Mouse (Mus musculus): ENCODE measurements around the gene Shc3. TPM values are rescaled to one million over a fixed set of nuclear protein-coding genes. Genes with fewer than 3 reads are reported as not detected.

Shc3 gene
- polyA plus RNA-seq, 1 experiment from 2014 or later: 7.5 TPM

DNA sequence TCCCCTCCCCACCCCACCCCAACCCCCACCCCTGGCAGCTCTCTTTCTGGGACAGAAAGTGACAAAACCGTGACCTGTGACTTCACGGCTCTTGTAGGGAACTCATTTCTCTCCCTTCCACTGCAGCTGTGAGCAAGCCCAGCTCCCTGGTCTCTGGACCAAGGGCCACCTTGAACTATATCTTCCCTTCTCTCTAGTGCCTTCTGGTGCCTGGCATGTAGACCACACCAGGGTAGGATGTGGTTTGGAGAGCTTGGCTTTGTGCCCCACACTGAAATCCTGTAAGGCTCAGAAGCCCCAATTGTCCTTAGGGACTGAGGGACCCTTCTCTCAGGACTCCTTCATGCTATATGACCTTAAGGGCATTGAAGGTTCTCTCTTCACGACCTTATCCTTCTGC lies 135.8 kb downstream of the Shc3 start:
- Histone ChIP-seq H3K27ac (replicated peaks) (no peak overlapping the region), H3K4me2 (no peak overlapping the region), H3K36me3 (no peaks in the 10 kb centered on the region), H3K4me3 (replicated peaks) (no peak overlapping the region), H3K27me3 (replicated peaks) (no peaks in the 10 kb centered on the region), H3K9ac (replicated peaks) (no peak overlapping the region), H3K4me1 (peaks cover 7% of the 10 kb centered on the region; the same call in 1 of the 2 replicates), H3K9me3 (replicated peaks) (no peaks in the 10 kb centered on the region)
- 78% methylated on average over 3 of the region's 3 CpGs for WGBS
- ATAC-seq (ENCODE audit: low FRiP score): no peak

GRCm38 (mm10) chr13:51425662-51426443 lies 143.4 kb downstream of the Shc3 start:
- Histone ChIP-seq H3K27ac (replicated peaks) (no peak overlapping the region), H3K9ac (replicated peaks) (no peak overlapping the region), H3K4me2 (no peak overlapping the region), H3K27me3 (replicated peaks) (no peaks in the 10 kb centered on the region), H3K9me3 (replicated peaks) (no peaks in the 10 kb centered on the region), H3K36me3 (no peaks in the 10 kb centered on the region), H3K4me1 (no peaks in the 10 kb centered on the region), H3K4me3 (replicated peaks) (no peak overlapping the region)
- ATAC-seq (ENCODE audit: low FRiP score): no peak
- 82% methylated on average over 4 of the region's 4 CpGs for WGBS

GRCm38 (mm10) chr13:51424647-51425046 lies 144.6 kb downstream of the Shc3 start:
- H3K4me2 ChIP-seq: no peak overlapping the region
- no peaks in the 10 kb centered on the region for H3K27me3 ChIP-seq (replicated peaks)
- H3K27ac ChIP-seq (replicated peaks): no peak overlapping the region
- H3K4me3 ChIP-seq (replicated peaks): no peak overlapping the region
- no peaks in the 10 kb centered on the region for H3K9me3 ChIP-seq (replicated peaks)
- no peaks in the 10 kb centered on the region for H3K4me1 ChIP-seq
- 23% methylated on average over 5 of the region's 5 CpGs for WGBS
- H3K36me3 ChIP-seq: no peaks in the 10 kb centered on the region
- ATAC-seq (ENCODE audit: low FRiP score): no peak
- no peak overlapping the region for H3K9ac ChIP-seq (replicated peaks)

DNA sequence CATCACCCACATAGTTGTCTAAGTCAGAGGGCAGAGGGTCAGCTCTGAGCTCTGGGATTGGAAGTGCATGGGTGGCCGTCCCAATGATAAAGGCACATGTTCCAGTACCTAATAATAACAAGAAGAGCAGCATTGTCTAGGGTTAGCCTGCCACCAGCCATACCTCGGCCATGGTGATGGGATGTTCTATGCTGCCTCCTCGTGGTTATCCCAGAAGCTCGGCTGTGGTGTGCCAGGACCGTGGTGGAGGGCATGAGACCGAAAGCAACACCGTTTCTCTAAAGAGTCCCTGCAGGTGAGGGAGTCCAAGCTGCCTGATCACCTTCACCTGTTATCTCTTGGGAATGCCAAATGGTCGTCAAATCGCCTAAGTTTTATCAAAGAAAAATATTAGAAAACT lies 145.6 kb downstream of the Shc3 start:
- no peak for ATAC-seq (ENCODE audit: low FRiP score)
- WGBS: 79% methylated on average over 9 of the region's 9 CpGs

GRCm38 (mm10) chr13:51420861-51421260 lies 148.4 kb downstream of the Shc3 start:
- H3K36me3 ChIP-seq: no peaks in the 10 kb centered on the region
- no peak overlapping the region for H3K27ac ChIP-seq (replicated peaks)
- H3K4me1 ChIP-seq: peaks cover 27% of the 10 kb centered on the region
- H3K9ac ChIP-seq (replicated peaks): no peak overlapping the region
- no peaks in the 10 kb centered on the region for H3K9me3 ChIP-seq (replicated peaks)
- H3K27me3 ChIP-seq (replicated peaks): no peaks in the 10 kb centered on the region
- no peak overlapping the region for H3K4me2 ChIP-seq
- no peak for ATAC-seq (ENCODE audit: low FRiP score)
- no peak overlapping the region for H3K4me3 ChIP-seq (replicated peaks)
- 88% methylated on average over 9 of the region's 9 CpGs for WGBS

More for the DNA sequence above, 145.6 kb downstream of the Shc3 start:
- peaks cover 3% of the 10 kb centered on the region; the same call in 1 of the 2 replicates for H3K4me1 ChIP-seq
- no peak overlapping the region for H3K27ac ChIP-seq (replicated peaks)
- H3K4me2 ChIP-seq: no peak overlapping the region
- H3K36me3 ChIP-seq: no peaks in the 10 kb centered on the region
- no peaks in the 10 kb centered on the region for H3K9me3 ChIP-seq (replicated peaks)
- no peak overlapping the region for H3K4me3 ChIP-seq (replicated peaks)
- H3K27me3 ChIP-seq (replicated peaks): no peaks in the 10 kb centered on the region
- no peak overlapping the region for H3K9ac ChIP-seq (replicated peaks)

- no peak for ATAC-seq (ENCODE audit: low FRiP score)
- H3K36me3 ChIP-seq: no peaks in the 10 kb centered on the region
- H3K4me2 ChIP-seq: no peak overlapping the region
- peaks cover 27% of the 10 kb centered on the region for H3K4me1 ChIP-seq
- no peaks in the 10 kb centered on the region for H3K27me3 ChIP-seq (replicated peaks)
- no peaks in the 10 kb centered on the region for H3K9me3 ChIP-seq (replicated peaks)
- no peak overlapping the region for H3K4me3 ChIP-seq (replicated peaks)
- no peak overlapping the region for H3K9ac ChIP-seq (replicated peaks)
- H3K27ac ChIP-seq (replicated peaks): no peak overlapping the region
- 90% methylated on average over 15 of the region's 15 CpGs for WGBS
Measured at GRCm38 (mm10) chr13:51419501-51419900, 149.7 kb downstream of the Shc3 start.

DNA sequence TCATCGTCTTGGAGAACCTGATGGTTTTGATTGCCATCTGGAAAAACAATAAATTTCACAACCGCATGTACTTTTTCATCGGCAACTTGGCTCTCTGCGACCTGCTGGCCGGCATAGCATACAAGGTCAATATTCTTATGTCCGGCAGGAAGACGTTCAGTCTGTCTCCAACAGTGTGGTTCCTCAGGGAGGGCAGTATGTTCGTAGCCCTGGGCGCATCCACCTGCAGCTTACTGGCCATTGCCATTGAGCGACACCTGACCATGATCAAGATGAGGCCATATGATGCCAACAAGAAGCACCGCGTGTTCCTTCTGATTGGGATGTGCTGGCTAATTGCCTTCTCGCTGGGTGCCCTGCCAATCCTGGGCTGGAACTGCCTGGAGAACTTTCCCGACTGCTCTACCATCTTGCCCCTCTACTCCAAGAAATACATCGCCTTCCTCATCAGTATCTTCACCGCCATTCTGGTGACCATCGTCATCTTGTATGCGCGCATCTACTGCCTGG lies 150.2 kb downstream of the Shc3 start:
- H3K4me2 ChIP-seq: peak overlapping the region; percentile 59
- 75% methylated on average over 19 of the region's 19 CpGs for WGBS
- H3K27ac ChIP-seq (replicated peaks): no peak overlapping the region
- H3K36me3 ChIP-seq: no peaks in the 10 kb centered on the region
- no peaks in the 10 kb centered on the region for H3K27me3 ChIP-seq (replicated peaks)
- H3K9me3 ChIP-seq (replicated peaks): no peaks in the 10 kb centered on the region
- H3K4me1 ChIP-seq: peaks cover 27% of the 10 kb centered on the region
- ATAC-seq (ENCODE audit: low FRiP score): peak; percentile 23
- H3K9ac ChIP-seq (replicated peaks): no peak overlapping the region
- H3K4me3 ChIP-seq (replicated peaks): peak overlapping the region; percentile 31

DNA sequence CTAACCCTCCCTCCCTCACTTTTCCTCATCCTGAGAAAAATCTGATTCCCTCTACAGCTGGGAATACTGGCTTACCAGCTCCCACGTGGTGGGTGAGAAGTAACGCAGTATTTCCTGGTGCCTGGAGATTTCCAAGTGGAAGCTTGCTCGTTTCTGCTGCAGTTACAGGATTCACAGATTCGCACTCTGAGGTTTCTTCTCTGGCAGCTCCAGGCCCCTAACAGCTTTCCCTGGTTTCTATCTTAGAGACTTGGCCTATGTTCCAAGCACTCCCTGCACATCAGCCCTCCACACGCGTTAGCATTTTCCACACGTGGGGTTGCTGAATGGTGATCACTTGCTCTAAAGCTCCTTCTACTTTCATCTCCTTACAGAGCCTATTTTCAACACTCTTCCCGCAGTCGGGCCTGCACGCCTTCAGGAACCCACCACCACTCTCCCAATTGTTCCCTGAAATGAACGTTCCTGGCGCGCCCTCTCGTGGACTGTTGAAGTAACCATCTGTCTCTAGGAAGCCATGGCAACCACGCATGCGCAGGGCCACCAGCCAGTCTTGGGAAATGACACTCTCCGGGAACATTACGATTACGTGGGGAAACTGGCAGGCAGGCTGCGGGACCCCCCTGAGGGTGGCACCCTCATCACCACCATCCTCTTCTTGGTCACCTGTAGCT lies 150.8 kb downstream of the Shc3 start:
- peaks cover 27% of the 10 kb centered on the region for H3K4me1 ChIP-seq
- peak overlapping the region; percentile 11 for H3K9ac ChIP-seq (replicated peaks)
- peak overlapping the region; percentile 59 for H3K4me2 ChIP-seq
- peak overlapping the region; percentile 80 for H3K27ac ChIP-seq (replicated peaks)
- no peaks in the 10 kb centered on the region for H3K27me3 ChIP-seq (replicated peaks)
- H3K4me3 ChIP-seq (replicated peaks): peak overlapping the region; percentile 31
- H3K36me3 ChIP-seq: no peaks in the 10 kb centered on the region
- H3K9me3 ChIP-seq (replicated peaks): no peaks in the 10 kb centered on the region
- ATAC-seq (ENCODE audit: low FRiP score): peak; percentile 90
- WGBS: 2% methylated on average over 20 of the region's 20 CpGs

DNA sequence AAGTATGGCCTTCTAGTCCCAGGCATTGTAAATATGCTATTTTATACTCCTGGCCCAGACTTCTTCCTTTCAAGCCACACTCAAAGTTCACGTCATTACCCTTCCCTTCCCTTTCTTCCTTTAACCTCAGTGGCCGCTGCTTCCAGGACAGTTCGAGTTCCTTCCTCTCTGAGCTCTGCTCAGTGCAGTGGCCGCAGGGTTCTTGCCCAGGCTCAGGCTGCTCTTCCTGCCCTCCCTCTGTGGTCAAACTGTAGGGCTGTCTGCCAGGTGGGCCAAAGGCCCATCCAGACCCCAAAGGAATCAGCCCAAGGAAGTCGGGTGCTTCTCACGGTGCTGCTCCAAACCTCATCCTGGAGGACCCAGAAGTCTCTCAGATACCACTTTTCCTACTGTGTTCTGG lies 151.4 kb downstream of the Shc3 start:
- WGBS: 50% methylated on average over 6 of the region's 6 CpGs
- H3K4me3 ChIP-seq (replicated peaks): peak overlapping the region; percentile 1; the same call in 1 of the 2 replicates

GRCm38 (mm10) chr13:51416727-51417126 lies 152.5 kb downstream of the Shc3 start:
- H3K9ac ChIP-seq (replicated peaks): no peak overlapping the region
- H3K27me3 ChIP-seq (replicated peaks): no peaks in the 10 kb centered on the region
- WGBS: 95% methylated on average over 11 of the region's 11 CpGs
- no peak overlapping the region for H3K4me3 ChIP-seq (replicated peaks)
- H3K9me3 ChIP-seq (replicated peaks): no peaks in the 10 kb centered on the region
- no peak for ATAC-seq (ENCODE audit: low FRiP score)
- H3K4me1 ChIP-seq: peaks cover 27% of the 10 kb centered on the region
- H3K27ac ChIP-seq (replicated peaks): no peak overlapping the region
- H3K36me3 ChIP-seq: no peaks in the 10 kb centered on the region
- no peak overlapping the region for H3K4me2 ChIP-seq

More for the DNA sequence above, 151.4 kb downstream of the Shc3 start:
- peak overlapping the region; percentile 11; the same call in 1 of the 2 replicates for H3K9ac ChIP-seq (replicated peaks)
- peak overlapping the region; percentile 80 for H3K27ac ChIP-seq (replicated peaks)
- ATAC-seq (ENCODE audit: low FRiP score): no peak
- H3K36me3 ChIP-seq: no peaks in the 10 kb centered on the region
- H3K9me3 ChIP-seq (replicated peaks): no peaks in the 10 kb centered on the region
- H3K27me3 ChIP-seq (replicated peaks): no peaks in the 10 kb centered on the region
- H3K4me2 ChIP-seq: peak overlapping the region; percentile 59
- peaks cover 27% of the 10 kb centered on the region for H3K4me1 ChIP-seq

- H3K4me1 ChIP-seq: peaks cover 30% of the 10 kb centered on the region
- no peak overlapping the region for H3K9ac ChIP-seq (replicated peaks)
- no peak overlapping the region for H3K27ac ChIP-seq (replicated peaks)
- H3K4me2 ChIP-seq: no peak overlapping the region
- no peak for ATAC-seq (ENCODE audit: low FRiP score)
- no peaks in the 10 kb centered on the region for H3K36me3 ChIP-seq
- H3K9me3 ChIP-seq (replicated peaks): no peaks in the 10 kb centered on the region
- peaks cover 18% of the 10 kb centered on the region; the same call in 1 of the 2 replicates for H3K27me3 ChIP-seq (replicated peaks)
- WGBS: 67% methylated on average over 3 of the region's 3 CpGs
- H3K4me3 ChIP-seq (replicated peaks): no peak overlapping the region
Measured at GRCm38 (mm10) chr13:51413461-51413860, 155.8 kb downstream of the Shc3 start.
